Mouse (Mus musculus) ES-E14 (cell line): Measurements from ENCODE around the gene Zfp455. TPM values are rescaled to one million over a fixed set of nuclear protein-coding genes. Genes with fewer than 3 reads are reported as not detected.

Experiments used
- DNase-seq: peaks from one replicate; pipeline ENCODE4 v3.0.0-alpha.2; 2013; ENCODE audit warnings: low read depth, low spot score
- H3K27ac ChIP-seq: 2 replicates; pipeline ENCODE4 v1.5.1; 2012; ENCODE audit warnings: low read depth, mild to moderate bottlenecking, low read length, moderate library complexity, mixed read lengths; ENCODE audit not compliant: poor library complexity, insufficient read depth, severe bottlenecking
- H3K36me3 ChIP-seq: 2 replicates; pipeline ENCODE4 v1.6.1; 2012; ENCODE audit warnings: mild to moderate bottlenecking, low read length, moderate library complexity, mixed read lengths; ENCODE audit not compliant: control insufficient read depth, poor library complexity, insufficient read depth, severe bottlenecking
- H3K4me1 ChIP-seq, 2 experiments: fragments of 150-350 bp in 1 of 2; sonication (generic) in 1 of 2; 2 replicates each; pipeline ENCODE4 v1.6.1; 2012; ENCODE audit warnings: low read length in 2 of 2, mild to moderate bottlenecking in 1 of 2, mixed read lengths in 1 of 2; ENCODE audit not compliant: control insufficient read depth in 2 of 2, insufficient read depth in 2 of 2, poor library complexity in 1 of 2
- H3K4me3 ChIP-seq, 2 experiments: fragments of 150-350 bp in 1 of 2; sonication (generic) in 1 of 2; 2 replicates each; pipeline ENCODE4 v1.5.1; 2012; ENCODE audit warnings: low read length in 2 of 2, low read depth in 1 of 2, mild to moderate bottlenecking in 1 of 2, mixed read lengths in 1 of 2; ENCODE audit not compliant: insufficient read depth in 1 of 2, poor library complexity in 1 of 2, severe bottlenecking in 1 of 2
- H3K9ac ChIP-seq: 2 replicates; pipeline ENCODE4 v1.6.1; 2012; ENCODE audit warnings: low read depth, mild to moderate bottlenecking, low read length, mixed read lengths; ENCODE audit not compliant: poor library complexity, insufficient read depth, severe bottlenecking
- H3K9me3 ChIP-seq: fragments of 150-350 bp; sonication (generic); 2 replicates; pipeline ENCODE4 v1.6.1; 2012; ENCODE audit warnings: low read depth, mild to moderate bottlenecking, low read length; ENCODE audit not compliant: control insufficient read depth, insufficient read depth
- CHD2 ChIP-seq: IDR thresholded peaks from 2 replicates; pipeline ENCODE4 v1.6.1; 2014; ENCODE audit warnings: mild to moderate bottlenecking, low read depth, low read length, inconsistent platforms
- HCFC1 ChIP-seq: IDR thresholded peaks from 2 replicates; pipeline ENCODE4 v1.6.1; 2012; ENCODE audit warnings: low read length, inconsistent platforms, borderline replicate concordance; ENCODE audit not compliant: insufficient read depth
- MAFK ChIP-seq: IDR thresholded peaks from 2 replicates; pipeline ENCODE4 v1.6.1; 2014; ENCODE audit warnings: mild to moderate bottlenecking, low read depth, low read length, inconsistent platforms; ENCODE audit not compliant: insufficient read depth
- ZC3H11A ChIP-seq: IDR thresholded peaks from 2 replicates; pipeline ENCODE4 v1.6.1; 2012; ENCODE audit warnings: low read depth, mild to moderate bottlenecking, inconsistent platforms, low read length, borderline replicate concordance
- ZNF384 ChIP-seq: IDR thresholded peaks from 2 replicates; pipeline ENCODE4 v1.6.1; 2012; ENCODE audit warnings: low read depth, low read length, inconsistent platforms
- in situ Hi-C, 2 experiments: fragments of 600-800 bp; cut with MboI; formaldehyde crosslinking; loops; one replicate each; pipeline ENCODE4 v1.15.1; 2025; ENCODE audit warnings: low sequenced_read_pairs in 2 of 2, inconsistent platforms in 1 of 2; ENCODE audit not compliant: unreplicated experiment in 2 of 2
- total RNA-seq: library from RNA; depleted of rRNA; stranded (reverse); fragments of 300-350 nt; gene quantifications from 2 replicates; pipeline ENCODE4 v1.2.3, GENCODE M21; 2012; rRNA removed

The Zfp455 gene
- total RNA-seq, 1 experiment, result 0.45 TPM

- Histone ChIP-seq H3K9ac (no peak overlapping the region), H3K36me3 (no peaks in the 10 kb centered on the region), H3K4me3 (peak overlapping the region in 1 of 2 experiments; percentile 26; a peak in 1 of 4 replicates), H3K27ac (no peak overlapping the region), H3K4me1 (no peaks in the 10 kb centered on the region), H3K9me3 (peaks cover 2% of the 10 kb centered on the region; the same call in 1 of the 2 replicates)
- in situ Hi-C loops, result no loop called here
- TF ChIP-seq ZNF384 (peak; percentile 70), ZC3H11A (no peak), CHD2 (no peak), MAFK (no peak), HCFC1 (no peak)
- DNase-seq, result no peak
Observed at GRCm38 (mm10) chr13:67214015-67214607, 19.8 kb downstream of the Zfp455 start.

Other genes starting within 250 kb of the Zfp455 start
- gene Zfp712, start 133.3 kb upstream of the Zfp455 start, total RNA-seq, result 0.54 and 0.63 TPM in 2 replicates
- 0.49 and 0.58 TPM in 2 replicates for gene Zfp708, start 96.5 kb upstream of the Zfp455 start, total RNA-seq
- gene Gm28557, start 85.9 kb upstream of the Zfp455 start, total RNA-seq, result 3.6 and 3.7 TPM in 2 replicates
- gene Rslcan18, start 78.2 kb upstream of the Zfp455 start, total RNA-seq, result 0.89 and 1.1 TPM in 2 replicates
- 3.8 and 4.8 TPM in 2 replicates for gene Zfp759, start 72.8 kb upstream of the Zfp455 start, total RNA-seq
- 2.9 and 3.5 TPM in 2 replicates for gene Rsl1, start 21.3 kb upstream of the Zfp455 start, total RNA-seq
- gene Zfp458, start 84.0 kb downstream of the Zfp455 start, total RNA-seq, result 1.4 TPM in 2 replicates
- gene Zfp457, start 112.0 kb downstream of the Zfp455 start, total RNA-seq, result 1.2 TPM in 2 replicates
- 3.5 and 4.3 TPM in 2 replicates for gene Zfp595, start 138.1 kb downstream of the Zfp455 start, total RNA-seq
- gene Gm28044, start 166.0 kb downstream of the Zfp455 start, total RNA-seq, result not detected in 2 replicates
- 6.1 and 6.9 TPM in 2 replicates for gene Zfp953, start 166.1 kb downstream of the Zfp455 start, total RNA-seq
- 0.74 and 0.80 TPM in 2 replicates for gene Gm28041, start 181.2 kb downstream of the Zfp455 start, total RNA-seq
- 1.9 and 2.3 TPM in 2 replicates for gene Zfp456, start 181.3 kb downstream of the Zfp455 start, total RNA-seq
- 4.3 and 10.1 TPM in 2 replicates for gene Zfp429, start 205.3 kb downstream of the Zfp455 start, total RNA-seq
- 15.7 and 25.5 TPM in 2 replicates for gene Zfp459, start 226.9 kb downstream of the Zfp455 start, total RNA-seq